Mouse (Mus musculus): ENCODE results near the gene Bmp6.
A peak's percentile ranks its signal among the peaks of the same experiment; 100 is the strongest.

Gene Bmp6

GRCm38 (mm10) chr13:38353420-38354255 is 8.7 kb downstream of the Bmp6 start:
- DNase-seq (ENCODE audit: low spot score in 2 of 2) = no peak

GRCm38 (mm10) chr13:38354284-38354683 is 9.4 kb downstream of the Bmp6 start:
- no peak for DNase-seq (ENCODE audit: low spot score in 2 of 2)

- no peak for DNase-seq (ENCODE audit: low spot score in 2 of 2)
Measured at GRCm38 (mm10) chr13:38359045-38359444, 14.1 kb downstream of the Bmp6 start.

- DNase-seq (ENCODE audit: low spot score in 2 of 2) = no peak
Measured at GRCm38 (mm10) chr13:38362751-38363150, 17.8 kb downstream of the Bmp6 start.

- no peak for DNase-seq (ENCODE audit: low spot score in 2 of 2)
Measured at GRCm38 (mm10) chr13:38363869-38364268, 19.0 kb downstream of the Bmp6 start.

- DNase-seq (ENCODE audit: low spot score in 2 of 2) = no peak
Measured at GRCm38 (mm10) chr13:38369624-38370023, 24.7 kb downstream of the Bmp6 start.

- no peak for DNase-seq (ENCODE audit: low spot score in 2 of 2)
Measured at GRCm38 (mm10) chr13:38376071-38376470, 31.2 kb downstream of the Bmp6 start.

- no peak for DNase-seq (ENCODE audit: low spot score in 2 of 2)
Measured at GRCm38 (mm10) chr13:38377355-38377754, 32.4 kb downstream of the Bmp6 start.

GRCm38 (mm10) chr13:38379806-38380205 is 34.9 kb downstream of the Bmp6 start:
- DNase-seq (ENCODE audit: low spot score in 2 of 2) = no peak

- DNase-seq (ENCODE audit: low spot score in 2 of 2) = no peak
Measured at GRCm38 (mm10) chr13:38386035-38386559, 41.2 kb downstream of the Bmp6 start.

- no peak for DNase-seq (ENCODE audit: low spot score in 2 of 2)
Measured at GRCm38 (mm10) chr13:38387453-38388040, 42.6 kb downstream of the Bmp6 start.

GRCm38 (mm10) chr13:38393444-38393843 is 48.5 kb downstream of the Bmp6 start:
- no peak for DNase-seq (ENCODE audit: low spot score in 2 of 2)

GRCm38 (mm10) chr13:38395026-38395425 is 50.1 kb downstream of the Bmp6 start:
- no peak for DNase-seq (ENCODE audit: low spot score in 2 of 2)

- DNase-seq (ENCODE audit: low spot score in 2 of 2) = no peak
Measured at GRCm38 (mm10) chr13:38397007-38397545, 52.2 kb downstream of the Bmp6 start.

GRCm38 (mm10) chr13:38398658-38399057 is 53.8 kb downstream of the Bmp6 start:
- no peak for DNase-seq (ENCODE audit: low spot score in 2 of 2)

- DNase-seq (ENCODE audit: low spot score in 2 of 2) = no peak
Measured at GRCm38 (mm10) chr13:38400662-38401061, 55.8 kb downstream of the Bmp6 start.

GRCm38 (mm10) chr13:38407611-38408315 is 62.9 kb downstream of the Bmp6 start:
- peak in 1 of 2 experiments; percentile 13 for DNase-seq (ENCODE audit: low spot score in 2 of 2)

- DNase-seq (ENCODE audit: low spot score in 2 of 2) = no peak
Measured at GRCm38 (mm10) chr13:38408636-38409035, 63.7 kb downstream of the Bmp6 start.

- peak; percentile 25 to 32 for DNase-seq (ENCODE audit: low spot score in 2 of 2)
Measured at GRCm38 (mm10) chr13:38410322-38410865, 65.5 kb downstream of the Bmp6 start.

GRCm38 (mm10) chr13:38419781-38420180 is 74.9 kb downstream of the Bmp6 start:
- no peak for DNase-seq (ENCODE audit: low spot score in 2 of 2)

- no peak for DNase-seq (ENCODE audit: low spot score in 2 of 2)
Measured at GRCm38 (mm10) chr13:38422491-38422890, 77.6 kb downstream of the Bmp6 start.

- no peak for DNase-seq (ENCODE audit: low spot score in 2 of 2)
Measured at GRCm38 (mm10) chr13:38425294-38425693, 80.4 kb downstream of the Bmp6 start.
